Mouse (Mus musculus) stomach, postnatal 0 days (tissue): ENCODE measurements around the gene Hltf. TPM values are rescaled to one million over a fixed set of nuclear protein-coding genes. Genes with fewer than 3 reads are reported as not detected.
"Not testable (repeated sequence)": the region's sequence is repeated elsewhere in the genome, so short reads cannot be mapped to it uniquely, and the experiment has no call there.

Experiments used
- ATAC-seq: fragments of 200-750 bp; cut with Nextera tagmentation; 2 replicates; pipeline ENCODE4 v1.8.0; 2017; ENCODE audit not compliant: low FRiP score, low TSS enrichment
- DNase-seq: peaks from one replicate; pipeline ENCODE4 v3.0.0-alpha.2; 2016; ENCODE audit warnings: low spot score
- H3K27ac ChIP-seq: fragments of 300-500 bp; sonication (generic); replicated peaks from 2 replicates; pipeline ENCODE4 v1.5.1; 2014; ENCODE audit warnings: mild to moderate bottlenecking, control low read depth
- H3K27me3 ChIP-seq: fragments of 300-500 bp; sonication (generic); 2 replicates; pipeline ENCODE4 v1.6.1; 2014; ENCODE audit warnings: low read length; ENCODE audit not compliant: control insufficient read depth, insufficient read depth
- H3K36me3 ChIP-seq: fragments of 300-500 bp; sonication (generic); 2 replicates; pipeline ENCODE4 v1.6.1; 2014; ENCODE audit warnings: low read length, mixed read lengths; ENCODE audit not compliant: control insufficient read depth, insufficient read depth
- H3K4me1 ChIP-seq: fragments of 300-500 bp; sonication (generic); replicated peaks from 2 replicates; pipeline ENCODE4 v1.6.1; 2014; ENCODE audit warnings: antibody characterized with exemption; ENCODE audit not compliant: control insufficient read depth, insufficient read depth
- H3K4me2 ChIP-seq: fragments of 300-500 bp; sonication (generic); replicated peaks from 2 replicates; pipeline ENCODE4 v1.6.1; 2014; ENCODE audit warnings: low read depth, mild to moderate bottlenecking, control low read depth, moderate library complexity
- H3K4me3 ChIP-seq: fragments of 300-500 bp; sonication (generic); 2 replicates; pipeline ENCODE4 v1.5.1; 2014; ENCODE audit warnings: low read depth, low read length, control low read depth
- H3K9ac ChIP-seq: fragments of 300-500 bp; sonication (generic); 2 replicates; pipeline ENCODE4 v1.6.1; 2014; ENCODE audit warnings: mild to moderate bottlenecking, low read length, control low read depth, mixed read lengths
- H3K9me3 ChIP-seq: fragments of 300-500 bp; sonication (generic); 2 replicates; pipeline ENCODE4 v1.6.1; 2016; ENCODE audit warnings: low read length; ENCODE audit not compliant: control insufficient read depth
- CTCF ChIP-seq: IDR thresholded peaks from 2 replicates; pipeline ENCODE4 v1.5.1; 2016; ENCODE audit warnings: antibody characterized with exemption, low read depth, mild to moderate bottlenecking, moderate library complexity
- EP300 ChIP-seq: optimal IDR thresholded peaks from 2 replicates; pipeline ENCODE3; 2016; ENCODE audit warnings: antibody characterized with exemption
- WGBS: fragments of 180-500 bp; shearing (Covaris S2); extraction: QIAGEN DNeasy Blood & Tissue Kit; methylation state at CpG from one replicate; pipeline ENCODE4 v1.1.7; 2014; 5-methylcytosine and 5-hydroxymethylcytosine counted together
- polyA plus RNA-seq: library from polyadenylated mRNA; unstranded; fragments of >200 nt; fragmentation: Nextera tagmentation; extraction: Ambion mirVana; gene quantifications from 2 replicates; pipeline ENCODE4 v1.2.1, GENCODE M21; 2015

Gene Hltf
- 7.6 and 9.2 TPM in 2 replicates for polyA plus RNA-seq

DNA sequence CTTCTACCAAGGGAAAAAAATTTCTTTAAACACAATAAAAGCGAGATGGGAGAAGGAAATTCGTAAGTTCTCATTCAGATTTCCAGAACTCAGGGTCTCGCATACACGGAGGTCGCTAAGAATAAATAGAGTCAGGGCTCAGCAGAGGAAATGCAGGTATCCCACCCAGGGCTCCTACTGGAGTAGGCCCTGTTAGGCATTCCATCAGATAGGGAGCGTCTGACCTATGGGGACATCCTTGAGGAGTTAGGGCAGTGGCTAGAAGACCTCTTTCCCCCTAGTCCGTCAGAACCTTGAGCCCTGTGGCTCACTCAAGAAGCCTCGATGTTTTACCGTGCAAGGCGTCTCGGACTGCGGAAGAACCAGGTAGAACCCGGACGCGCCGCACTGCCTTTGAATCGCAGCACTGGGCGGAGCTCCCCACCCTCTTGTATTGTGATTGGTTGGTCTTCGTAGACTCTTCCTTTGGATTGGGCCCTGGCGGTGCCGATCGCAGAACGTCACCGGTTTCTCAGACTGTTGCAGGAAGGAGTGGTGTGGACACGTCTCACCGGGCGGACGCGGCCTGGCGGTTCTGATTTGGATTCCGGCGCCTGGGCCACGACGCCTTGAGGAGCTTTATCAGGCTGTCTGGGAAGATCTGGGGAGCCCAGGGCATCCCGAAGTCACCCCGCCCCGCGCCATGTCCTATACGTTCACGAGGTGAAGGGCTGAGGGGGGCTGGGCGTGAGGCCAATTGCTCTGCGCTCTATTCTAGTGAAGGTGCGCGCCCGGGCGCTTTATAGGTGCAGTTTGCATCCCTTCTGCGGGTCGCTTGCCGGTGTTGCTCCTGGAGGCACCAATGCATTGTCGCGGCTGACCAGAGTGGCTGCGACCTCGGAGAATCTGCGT, at the start of gene Hltf:
TSS of gene Hltf (plus strand) at position 506 of the 891 bp plus-strand sequence.
- peak; percentile 100 for ATAC-seq
- no peaks in the 10 kb centered on the region for H3K27me3 ChIP-seq
- DNase-seq = peak; percentile 94
- peak within 1 kb of the TSS; percentile 77 for H3K4me3 ChIP-seq
- WGBS = under 1% methylated on average over 53 of the region's 54 CpGs
- TF ChIP-seq EP300 (peak; percentile 71), CTCF (no peak)
- peak within 1 kb of the TSS; percentile 82; the same call in 1 of the 2 replicates for H3K27ac ChIP-seq
- H3K4me1 ChIP-seq = no peaks in the 10 kb centered on the region
- no peaks in the 10 kb centered on the region for H3K9me3 ChIP-seq
- no peaks in the 10 kb centered on the region for H3K36me3 ChIP-seq
- H3K9ac ChIP-seq = peak within 1 kb of the TSS; percentile 82
- H3K4me2 ChIP-seq = peak within 1 kb of the TSS; percentile 65

DNA sequence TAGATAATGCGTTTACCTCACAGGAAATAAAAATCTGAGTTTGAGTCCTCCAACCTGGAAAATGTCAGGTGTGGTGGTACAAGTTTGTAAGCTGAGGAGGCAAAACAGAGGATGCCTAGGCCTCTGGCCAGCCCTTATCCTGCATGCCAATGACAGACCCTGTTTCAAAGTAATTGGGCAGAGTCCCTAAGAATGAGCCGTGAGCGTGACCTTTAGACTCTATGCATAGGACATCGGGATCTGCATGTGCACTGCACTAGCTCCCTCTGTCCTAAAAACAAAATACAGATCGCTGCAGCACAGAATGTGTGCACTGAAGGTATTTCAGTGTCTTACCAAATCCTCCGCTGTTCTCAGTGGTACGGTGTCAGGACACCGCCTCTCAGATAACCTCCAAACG, 47.1 kb upstream of the Hltf start:
- Histone ChIP-seq H3K9me3 (no peaks in the 10 kb centered on the region), H3K27me3 (no peaks in the 10 kb centered on the region), H3K4me1 (no peaks in the 10 kb centered on the region), H3K4me2 (no peak overlapping the region), H3K36me3 (no peaks in the 10 kb centered on the region), H3K4me3 (no peak overlapping the region), H3K27ac (no peak overlapping the region), H3K9ac (no peak overlapping the region)
- no peak for TF ChIP-seq CTCF
- no peak for DNase-seq
- no peak for ATAC-seq
- WGBS = 88% methylated on average over 9 of the region's 9 CpGs

DNA sequence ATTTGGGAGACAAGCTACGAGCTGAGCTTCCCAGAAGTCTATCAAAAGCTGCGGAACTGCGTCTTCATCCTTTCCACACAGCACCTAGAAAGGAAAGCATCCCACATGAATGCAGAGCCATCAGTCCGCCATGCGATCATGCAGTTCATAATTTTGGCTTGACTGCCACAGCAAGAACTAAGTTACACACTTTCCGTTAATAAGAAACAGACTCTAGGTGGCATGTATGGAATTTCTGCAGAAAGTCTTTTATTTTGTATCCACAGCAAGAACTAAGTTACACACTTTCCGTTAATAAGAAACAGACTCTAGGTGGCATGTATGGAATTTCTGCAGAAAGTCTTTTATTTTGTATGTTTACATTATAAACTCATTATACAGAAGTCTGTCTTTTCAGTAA, 46.7 kb upstream of the Hltf start:
- H3K27ac ChIP-seq, ATAC-seq, H3K27me3 ChIP-seq, H3K4me1 ChIP-seq, H3K4me2 ChIP-seq, H3K9me3 ChIP-seq, H3K36me3 ChIP-seq, H3K4me3 ChIP-seq, DNase-seq, H3K9ac ChIP-seq: not testable (repeated sequence)
- 62% methylated on average over 7 of the region's 7 CpGs for WGBS

DNA sequence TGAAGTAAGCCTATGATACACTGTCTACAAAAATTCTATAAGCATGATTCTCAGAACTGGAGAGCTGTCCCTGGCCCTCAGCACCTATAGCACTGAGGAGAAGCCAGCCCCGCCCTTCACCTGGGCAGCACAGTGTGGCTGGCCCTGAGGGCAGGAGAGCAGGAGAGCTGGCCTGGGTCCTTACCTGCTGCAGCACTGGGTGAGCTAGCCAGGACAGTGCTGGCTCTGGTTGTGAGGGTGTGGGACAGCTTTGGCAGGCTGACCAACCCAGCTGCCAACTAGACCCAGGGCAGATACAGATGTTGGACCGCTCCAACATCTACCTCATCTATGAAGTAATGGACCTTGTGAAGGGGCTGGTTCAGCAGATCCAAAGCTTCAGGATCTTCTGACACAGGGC, 43.2 kb upstream of the Hltf start:
- Histone ChIP-seq H3K27me3 (no peaks in the 10 kb centered on the region), H3K4me1 (no peaks in the 10 kb centered on the region), H3K4me3 (no peak overlapping the region), H3K9me3 (no peaks in the 10 kb centered on the region), H3K9ac (no peak overlapping the region), H3K36me3 (peaks cover 7% of the 10 kb centered on the region), H3K27ac (no peak overlapping the region), H3K4me2 (no peak overlapping the region)
- DNase-seq (no peak), ATAC-seq (peak; percentile 29; the same call in 1 of the 2 replicates)
- WGBS = 86% methylated on average over 2 of the region's 2 CpGs
- no peak for TF ChIP-seq EP300
- no peak for TF ChIP-seq CTCF

DNA sequence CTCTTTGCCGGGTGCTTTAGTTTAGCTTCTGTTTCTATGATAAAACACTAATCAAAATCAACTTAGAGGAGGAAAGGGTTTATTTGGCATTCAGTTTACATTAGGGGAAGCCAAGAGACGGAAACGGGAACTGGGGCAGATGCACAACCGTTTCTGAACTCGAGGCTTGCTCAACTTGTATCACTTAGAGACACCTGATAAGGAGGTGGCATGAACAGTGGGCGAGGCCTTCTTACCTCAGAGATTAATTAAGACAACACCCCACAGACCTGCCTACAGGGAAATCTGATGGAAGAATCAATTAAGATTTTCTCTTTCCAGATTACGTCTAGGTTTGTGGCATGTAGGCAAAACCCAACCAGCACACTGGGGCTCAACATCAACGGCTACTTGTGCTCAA, 39.5 kb upstream of the Hltf start:
- H3K9ac ChIP-seq = no peak overlapping the region
- no peaks in the 10 kb centered on the region for H3K27me3 ChIP-seq
- no peaks in the 10 kb centered on the region for H3K9me3 ChIP-seq
- no peak for DNase-seq
- 71% methylated on average over 8 of the region's 8 CpGs for WGBS
- H3K27ac ChIP-seq = no peak overlapping the region
- no peak for ATAC-seq
- H3K4me3 ChIP-seq = no peak overlapping the region
- H3K4me1 ChIP-seq = no peaks in the 10 kb centered on the region
- H3K36me3 ChIP-seq = peaks cover 13% of the 10 kb centered on the region
- no peak for TF ChIP-seq CTCF
- TF ChIP-seq EP300 = no peak
- no peak overlapping the region for H3K4me2 ChIP-seq

DNA sequence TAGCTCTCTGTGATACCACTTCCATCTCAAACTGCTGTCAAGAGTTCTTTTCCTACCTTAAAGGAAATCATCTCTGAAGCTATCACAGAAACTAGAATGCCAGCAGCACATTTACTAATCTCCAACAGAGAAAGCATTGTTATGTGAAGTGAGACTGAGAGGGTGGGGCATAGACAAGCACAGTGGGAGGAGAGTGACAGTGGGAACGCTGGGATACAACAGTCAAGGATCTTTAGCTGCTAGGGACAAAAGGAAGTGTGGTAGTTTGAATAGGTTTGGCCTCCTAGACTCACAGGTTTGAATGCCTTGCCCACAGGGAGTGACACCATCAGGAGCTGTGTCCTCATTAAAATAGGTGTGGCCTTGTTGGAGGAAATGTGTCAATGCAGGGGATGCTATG, 33.8 kb upstream of the Hltf start:
- no peak overlapping the region for H3K27ac ChIP-seq
- H3K4me1 ChIP-seq = no peaks in the 10 kb centered on the region
- no peak for DNase-seq
- no peak for ATAC-seq
- H3K9ac ChIP-seq = no peak overlapping the region
- no peak overlapping the region for H3K4me3 ChIP-seq
- H3K36me3 ChIP-seq = peaks cover 12% of the 10 kb centered on the region; the same call in 1 of the 2 replicates
- no peak overlapping the region for H3K4me2 ChIP-seq
- no peaks in the 10 kb centered on the region for H3K9me3 ChIP-seq
- TF ChIP-seq EP300 = no peak
- no peak for TF ChIP-seq CTCF
- WGBS = 60% methylated on average over 1 of the region's 1 CpGs
- no peaks in the 10 kb centered on the region for H3K27me3 ChIP-seq
